Mouse (Mus musculus) heart, postnatal 10 days (tissue): Measurements from ENCODE around the gene Iqsec1. TPM values are rescaled to one million over a fixed set of nuclear protein-coding genes. Genes with fewer than 3 reads are reported as not detected.
A peak's percentile ranks its signal among the peaks of the same experiment; 100 is the strongest.
"Not testable (repeated sequence)": the region's sequence is repeated elsewhere in the genome, so short reads cannot be mapped to it uniquely, and the experiment has no call there.

Source experiments
- DNase-seq, 2 experiments: peaks; one replicate each; pipeline ENCODE4 v3.0.0; 2021
- intact Hi-C: fragments of 180-260 bp; cut with DNase I; formaldehyde crosslinking; loops from one replicate; pipeline ENCODE4 v1.15.1; 2025
- total RNA-seq, 2 experiments: library from RNA; stranded (reverse); gene quantifications; 2 replicates each; pipeline ENCODE4 v1.2.3; 2021

Iqsec1 gene
- total RNA-seq, 2 experiments from 2014 or later: 127 to 142 TPM

- DNase-seq: no peak
- intact Hi-C loops: no loop called here
Measured at GRCm38 (mm10) chr6:90635611-90636010, 352.9 kb downstream of the Iqsec1 start.

GRCm38 (mm10) chr6:90635081-90635480, 353.4 kb downstream of the Iqsec1 start:
- intact Hi-C loops: no loop called here

GRCm38 (mm10) chr6:90632526-90632925, 356.0 kb downstream of the Iqsec1 start:
- intact Hi-C loops, DNase-seq: not testable (repeated sequence)

More at GRCm38 (mm10) chr6:90635081-90635480, 353.4 kb downstream of the Iqsec1 start:
- DNase-seq: no peak

- intact Hi-C loops: no loop called here
- DNase-seq: no peak
Measured at GRCm38 (mm10) chr6:90630427-90630826, 358.1 kb downstream of the Iqsec1 start.

GRCm38 (mm10) chr6:90629506-90629905, 359.0 kb downstream of the Iqsec1 start:
- intact Hi-C loops: no loop called here
- DNase-seq: no peak

- DNase-seq: no peak
- intact Hi-C loops: no loop called here
Measured at GRCm38 (mm10) chr6:90627556-90627955, 360.9 kb downstream of the Iqsec1 start.

GRCm38 (mm10) chr6:90625207-90625994, 363.1 kb downstream of the Iqsec1 start:
- intact Hi-C loops: no loop called here

GRCm38 (mm10) chr6:90624733-90625132, 363.8 kb downstream of the Iqsec1 start:
- intact Hi-C loops: no loop called here
- DNase-seq: no peak

More at GRCm38 (mm10) chr6:90625207-90625994, 363.1 kb downstream of the Iqsec1 start:
- no peak for DNase-seq

GRCm38 (mm10) chr6:90624184-90624583, 364.3 kb downstream of the Iqsec1 start:
- intact Hi-C loops: no loop called here
- peak; percentile 65 to 74 for DNase-seq

GRCm38 (mm10) chr6:90623456-90623836, 365.0 kb downstream of the Iqsec1 start:
- DNase-seq: no peak
- intact Hi-C loops: no loop called here

- no peak for DNase-seq
- intact Hi-C loops: no loop called here
Measured at GRCm38 (mm10) chr6:90622758-90623455, 365.6 kb downstream of the Iqsec1 start.

GRCm38 (mm10) chr6:90621584-90621890, 366.9 kb downstream of the Iqsec1 start:
- intact Hi-C loops: no loop called here
- DNase-seq: no peak

- DNase-seq: peak in 1 of 2 experiments; percentile 52
- intact Hi-C loops: no loop called here
Measured at GRCm38 (mm10) chr6:90620791-90621583, 367.5 kb downstream of the Iqsec1 start.

GRCm38 (mm10) chr6:90619936-90620335, 368.5 kb downstream of the Iqsec1 start:
- intact Hi-C loops: no loop called here

GRCm38 (mm10) chr6:90618821-90619636, 369.5 kb downstream of the Iqsec1 start:
- intact Hi-C loops: no loop called here
- peak; percentile 57 to 59 for DNase-seq

More at GRCm38 (mm10) chr6:90619936-90620335, 368.5 kb downstream of the Iqsec1 start:
- DNase-seq: no peak

- intact Hi-C loops: no loop called here
Measured at GRCm38 (mm10) chr6:90618274-90618673, 370.2 kb downstream of the Iqsec1 start.

GRCm38 (mm10) chr6:90616481-90616880, 372.0 kb downstream of the Iqsec1 start:
- intact Hi-C loops: no loop called here

More at GRCm38 (mm10) chr6:90618274-90618673, 370.2 kb downstream of the Iqsec1 start:
- no peak for DNase-seq

GRCm38 (mm10) chr6:90615991-90616390, 372.5 kb downstream of the Iqsec1 start:
- DNase-seq: peak; percentile 67 to 76
- intact Hi-C loops: no loop called here

More at GRCm38 (mm10) chr6:90616481-90616880, 372.0 kb downstream of the Iqsec1 start:
- DNase-seq: peak in 1 of 2 experiments; percentile 34

- intact Hi-C loops: no loop called here
- DNase-seq: peak; percentile 28 to 51
Measured at GRCm38 (mm10) chr6:90615362-90615761, 373.1 kb downstream of the Iqsec1 start.

GRCm38 (mm10) chr6:90613277-90613676, 375.2 kb downstream of the Iqsec1 start:
- DNase-seq: no peak
- intact Hi-C loops: no loop called here
